Mouse (Mus musculus) lung, postnatal 14 days (tissue): ENCODE measurements around the gene Olfr324.
A peak's percentile ranks its signal among the peaks of the same experiment; 100 is the strongest.

Experiments used
- DNase-seq: peaks from one replicate; pipeline ENCODE4 v3.0.0; 2021

The Olfr324 gene

GRCm38 (mm10) chr11:58636376-58636977 is 41.6 kb downstream of the Olfr324 start:
- peak; percentile 27 for DNase-seq

- no peak for DNase-seq
Measured at GRCm38 (mm10) chr11:58638176-58638701, 43.3 kb downstream of the Olfr324 start.

- no peak for DNase-seq
Measured at GRCm38 (mm10) chr11:58640272-58640867, 45.5 kb downstream of the Olfr324 start, which contains the start of gene Trim58. Gene Trim58 (plus strand): TSS chr11:58640465.

GRCm38 (mm10) chr11:58641057-58641456 is 46.1 kb downstream of the Olfr324 start:
- no peak for DNase-seq

- no peak for DNase-seq
Measured at GRCm38 (mm10) chr11:58641638-58642358, 46.9 kb downstream of the Olfr324 start.

DNA sequence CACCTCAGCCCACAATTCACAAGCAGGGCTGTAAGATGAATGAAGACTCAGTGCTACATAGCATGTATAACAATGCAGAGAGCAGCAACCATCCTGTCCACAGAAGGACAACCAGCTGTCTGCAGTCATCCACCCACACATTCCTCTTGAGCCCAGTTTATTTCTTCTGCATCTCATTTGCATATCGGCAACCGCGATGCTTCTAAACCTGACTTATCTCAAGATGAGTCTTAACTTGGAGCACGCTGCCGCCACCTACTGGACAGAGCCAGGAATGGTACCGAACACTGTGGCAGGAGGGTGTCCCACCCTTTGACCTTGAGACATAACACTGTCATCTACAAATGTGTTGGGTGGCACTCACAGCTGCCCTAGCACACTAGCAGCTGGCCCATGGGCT is 48.4 kb downstream of the Olfr324 start:
- DNase-seq, result peak; percentile 14
